Mouse (Mus musculus) lung, adult 2 months (tissue): ENCODE measurements around the gene Zfp973.
"Not testable (repeated sequence)": the region's sequence is repeated elsewhere in the genome, so short reads cannot be mapped to it uniquely, and the experiment has no call there.

Source experiments
- CTCF ChIP-seq: fragments of 200-500 bp; IDR thresholded peaks from 2 replicates; pipeline ENCODE4 v1.5.1; 2011; ENCODE audit warnings: mild to moderate bottlenecking, low read length, control low read depth; ENCODE audit not compliant: insufficient read depth
- POLR2A ChIP-seq: fragments of 200-500 bp; IDR thresholded peaks from 2 replicates; pipeline ENCODE4 v1.6.1; 2011; ENCODE audit warnings: low read depth, mild to moderate bottlenecking, control low read depth, low read length, borderline replicate concordance; ENCODE audit errors: extremely low read depth

GRCm38 (mm10) chr2:176670222-176670621 lies at the start of gene Zfp973:
- TF ChIP-seq POLR2A, CTCF: not testable (repeated sequence)
